ENCODE assay signal across 8 mouse cellular contexts in genomic region chr11:59538387-59538786, GRCm38 (mm10). TPM values are rescaled to one million over a fixed set of nuclear protein-coding genes. Genes with fewer than 3 reads are reported as not detected.
DNase-seq lines count a peak whose midpoint lies in the region; ATAC-seq and TF ChIP-seq lines count a peak whose summit lies in the region.
"Had no signal": no experiment of that assay in that cellular context is flagged by ENCODE, and none has a peak within 500 bp of the region (broad histone marks: within the 10 kb centered on the region; RNA-seq: fewer than 3 reads in every experiment).

No protein-coding gene starts in this region.

- no peaks in the 10 kb centered on the region for H3K9me3 ChIP-seq in neural tube, embryonic 11.5 days (ENCODE audit: control insufficient read depth, low read length)
- no peaks in the 10 kb centered on the region for H3K9me3 ChIP-seq in heart, postnatal 0 days (replicated peaks; ENCODE audit: control insufficient read depth, low read length)

- H3K27ac ChIP-seq in neural tube, embryonic 11.5 days (ENCODE audit: low read depth, low read length) = no peak overlapping the region
- H3K27ac ChIP-seq in bone marrow macrophage, adult 2 months (ENCODE audit: insufficient read depth, low read depth, low read length) = peak overlapping the region; percentile 90
- no peak overlapping the region for H3K27ac ChIP-seq in heart, postnatal 0 days (ENCODE audit: low read depth)
- peak overlapping the region; percentile 99 for H3K27ac ChIP-seq in macrophage

- peaks cover 5% of the 10 kb centered on the region for H3K79me2 ChIP-seq in macrophage (ENCODE audit: inconsistent target)

- peak; percentile 51; the same call in 1 of the 2 replicates for TF ChIP-seq CTCF in bone marrow macrophage, adult 2 months (IDR thresholded peaks at IDR 0.05; ENCODE audit: low read depth, low read length)
- TF ChIP-seq CTCF in heart, postnatal 0 days (IDR thresholded peaks at IDR 0.05; ENCODE audit: low read depth) = 0 out of 2 replicates have a peak, but pooled peaks have one; percentile 1

- no peak for ATAC-seq in neural tube, embryonic 11.5 days (ENCODE audit: insufficient read depth, low FRiP score, low TSS enrichment)
- ATAC-seq in heart, postnatal 0 days (ENCODE audit: insufficient read depth, low read depth) = no peak

- TF ChIP-seq POLR2A in bone marrow macrophage, adult 2 months (IDR thresholded peaks at IDR 0.05; ENCODE audit: borderline replicate concordance, low read depth, low read length) = no peak

- no peak overlapping the region for H3K4me3 ChIP-seq in neural tube, embryonic 11.5 days (ENCODE audit: low read depth, low read length)
- no peak overlapping the region for H3K4me3 ChIP-seq in bone marrow macrophage, adult 2 months (ENCODE audit: insufficient read depth, low read length)
- H3K4me3 ChIP-seq in heart, postnatal 0 days (ENCODE audit: low read depth, low read length) = no peak overlapping the region
- no peak overlapping the region for H3K4me3 ChIP-seq in macrophage (ENCODE audit: inconsistent target)

- TF ChIP-seq EP300 in heart, postnatal 0 days (IDR thresholded peaks at IDR 0.05; ENCODE audit: low read depth) = no peak

- no peaks in the 10 kb centered on the region for H3K36me3 ChIP-seq in neural tube, embryonic 11.5 days (ENCODE audit: control insufficient read depth, insufficient read depth, low read length)
- no peaks in the 10 kb centered on the region for H3K36me3 ChIP-seq in heart, postnatal 0 days (replicated peaks; ENCODE audit: control insufficient read depth, insufficient read depth, low read length)
- no peaks in the 10 kb centered on the region for H3K36me3 ChIP-seq in macrophage (ENCODE audit: inconsistent target)

- no peaks in the 10 kb centered on the region for H3K4me1 ChIP-seq in neural tube, embryonic 11.5 days (ENCODE audit: control insufficient read depth, insufficient read depth, low read length)
- peaks cover 67% of the 10 kb centered on the region for H3K4me1 ChIP-seq in bone marrow macrophage, adult 2 months (ENCODE audit: control insufficient read depth, insufficient read depth, low read length)
- 0 out of 2 replicates have a peak, but pooled peaks cover 4% of the 10 kb centered on the region for H3K4me1 ChIP-seq in heart, postnatal 0 days (ENCODE audit: control insufficient read depth, insufficient read depth)

- H3K9ac ChIP-seq in neural tube, embryonic 11.5 days (ENCODE audit: low read length) = no peak overlapping the region
- no peak overlapping the region for H3K9ac ChIP-seq in heart, postnatal 0 days (replicated peaks; ENCODE audit: low read depth, low read length)

- H3K27me3 ChIP-seq in neural tube, embryonic 11.5 days (ENCODE audit: control insufficient read depth, insufficient read depth, low read length) = no peaks in the 10 kb centered on the region
- no peaks in the 10 kb centered on the region for H3K27me3 ChIP-seq in heart, postnatal 0 days (ENCODE audit: control insufficient read depth, insufficient read depth, low read length)

- no peak overlapping the region for H3K4me2 ChIP-seq in neural tube, embryonic 11.5 days (ENCODE audit: low read depth)
- H3K4me2 ChIP-seq in heart, postnatal 0 days (ENCODE audit: low read depth, low read length) = no peak overlapping the region

- WGBS in neural tube, embryonic 11.5 days = 45% methylated on average over 11 of the region's 11 CpGs
- 40% methylated on average over 11 of the region's 11 CpGs for WGBS in heart, postnatal 0 days
- 11% methylated on average over 11 of the region's 11 CpGs for WGBS in macrophage (ENCODE audit: missing documents)

- DNase-seq in neural tube, embryonic 11.5 days (ENCODE audit: low spot score) = peak; percentile 27
- no peak for DNase-seq in neural tube, embryonic 10.5 days (ENCODE audit: extremely low spot score, low spot score)
- DNase-seq in heart, postnatal 0 days (ENCODE audit: low spot score) = no peak
- DNase-seq in layer of hippocampus, adult 18-20 months (ENCODE audit: low spot score in 2 of 2) = peak; percentile 19 to 44
- peak; percentile 34 for DNase-seq in testis, postnatal 14 days (ENCODE audit: low spot score)

RNA-seq across cellular contexts. Expression of gene Nlrp3, which starts 3.0 kb away (rescaled TPM):
- 0.11 and 0.14 TPM in 2 replicates for polyA plus RNA-seq in neural tube, embryonic 11.5 days (2014; fragmentation: Nextera tagmentation; extraction: Ambion mirVana)
- 50.6 and 52.3 TPM in 2 replicates for polyA plus RNA-seq in bone marrow macrophage, adult 2 months (2012; ENCODE audit: insufficient read depth, insufficient read length, missing spikeins)
- total RNA-seq in heart, postnatal 0 days (2014; rRNA removed; ENCODE audit: low replicate concordance) = 0.11 and 0.15 TPM in 2 replicates
- polyA plus RNA-seq in heart, postnatal 0 days (2015; fragmentation: Nextera tagmentation; extraction: Ambion mirVana) = 0.18 and 0.25 TPM in 2 replicates
- under 1 TPM; 0.79 to 0.92 TPM for total RNA-seq in layer of hippocampus, adult 18-20 months (2021)
- total RNA-seq in macrophage (2018; cell fraction: chromatin; rRNA removed) = 1,000 to 10,000 TPM in 11 of 26 experiments, 100 to 1,000 TPM in 14, 10 to 100 TPM in 1; 75.9 to 3,830 (median 872) TPM
- 100 to 1,000 TPM in 12 of 26 experiments, 10 to 100 TPM in 14; 22.4 to 664 (median 78.7) TPM for total RNA-seq in macrophage (2018; cell fraction: cytosol; rRNA removed)
- 1,000 to 10,000 TPM in 7 of 26 experiments, 100 to 1,000 TPM in 17, 10 to 100 TPM in 2; 53.6 to 2,106 (median 679) TPM for total RNA-seq in macrophage (2018; cell fraction: nucleus; rRNA removed)
- 12.7 to 36.4 TPM (median 25.2 TPM) in 3 replicates for polyA plus RNA-seq in macrophage (2018)

RNA-seq across cellular contexts. Expression of gene Zkscan17, which starts 11.8 kb away (rescaled TPM):
- polyA plus RNA-seq in neural tube, embryonic 11.5 days (2014; fragmentation: Nextera tagmentation; extraction: Ambion mirVana) = 26.0 and 27.9 TPM in 2 replicates
- 20.2 and 24.1 TPM in 2 replicates for polyA plus RNA-seq in bone marrow macrophage, adult 2 months (2012; ENCODE audit: insufficient read depth, insufficient read length, missing spikeins)
- 20.6 and 21.4 TPM in 2 replicates for total RNA-seq in heart, postnatal 0 days (2014; rRNA removed; ENCODE audit: low replicate concordance)
- 8.7 and 10.1 TPM in 2 replicates for polyA plus RNA-seq in heart, postnatal 0 days (2015; fragmentation: Nextera tagmentation; extraction: Ambion mirVana)
- total RNA-seq in layer of hippocampus, adult 18-20 months (2021) = 1 to 10 TPM; 6.5 to 6.6 TPM
- total RNA-seq in macrophage (2018; cell fraction: chromatin; rRNA removed) = 100 to 1,000 TPM in 1 of 26 experiments, 10 to 100 TPM in 25; 26.2 to 124 (median 43.6) TPM
- total RNA-seq in macrophage (2018; cell fraction: cytosol; rRNA removed) = 10 to 100 TPM in 25 of 26 experiments, 1 to 10 TPM in 1; 9.9 to 26.3 (median 16.1) TPM
- 10 to 100 TPM; 14.9 to 66.5 (median 35.2) TPM for total RNA-seq in macrophage (2018; cell fraction: nucleus; rRNA removed)
- polyA plus RNA-seq in macrophage (2018) = 10.8 to 16.3 TPM (median 11.7 TPM) in 3 replicates

RNA-seq across cellular contexts. Expression of gene Olfr222, which starts 37.6 kb away (rescaled TPM):
- polyA plus RNA-seq in neural tube, embryonic 11.5 days (2014; fragmentation: Nextera tagmentation; extraction: Ambion mirVana) = not detected in 2 replicates
- not detected in 2 replicates for polyA plus RNA-seq in bone marrow macrophage, adult 2 months (2012; ENCODE audit: insufficient read depth, insufficient read length, missing spikeins)
- total RNA-seq in heart, postnatal 0 days (2014; rRNA removed; ENCODE audit: low replicate concordance) = not detected in 2 replicates
- not detected in 2 replicates for polyA plus RNA-seq in heart, postnatal 0 days (2015; fragmentation: Nextera tagmentation; extraction: Ambion mirVana)
- total RNA-seq in layer of hippocampus, adult 18-20 months (2021) = not detected
- not detected for total RNA-seq in macrophage (2018; cell fraction: chromatin; rRNA removed)
- total RNA-seq in macrophage (2018; cell fraction: cytosol; rRNA removed) = under 1 TPM in 5 of 26 experiments, not detected in 21; 0.04 to 0.16 (median 0.09) TPM
- under 1 TPM in 2 of 26 experiments, not detected in 24; 0.35 to 0.48 TPM for total RNA-seq in macrophage (2018; cell fraction: nucleus; rRNA removed)
- not detected in 3 replicates for polyA plus RNA-seq in macrophage (2018)
- polyA plus RNA-seq: embryonic facial prominence, embryonic 11.5 days had no signal

RNA-seq across cellular contexts. Expression of gene Olfr223, which starts 54.7 kb away (rescaled TPM):
- polyA plus RNA-seq in neural tube, embryonic 11.5 days (2014; fragmentation: Nextera tagmentation; extraction: Ambion mirVana) = not detected in 2 replicates
- not detected in 2 replicates for polyA plus RNA-seq in bone marrow macrophage, adult 2 months (2012; ENCODE audit: insufficient read depth, insufficient read length, missing spikeins)
- not detected in 2 replicates for total RNA-seq in heart, postnatal 0 days (2014; rRNA removed; ENCODE audit: low replicate concordance)
- not detected in 2 replicates for polyA plus RNA-seq in heart, postnatal 0 days (2015; fragmentation: Nextera tagmentation; extraction: Ambion mirVana)
- not detected for total RNA-seq in layer of hippocampus, adult 18-20 months (2021)
- not detected for total RNA-seq in macrophage (2018; cell fraction: chromatin; rRNA removed)
- total RNA-seq in macrophage (2018; cell fraction: cytosol; rRNA removed) = not detected
- total RNA-seq in macrophage (2018; cell fraction: nucleus; rRNA removed) = not detected
- not detected in 3 replicates for polyA plus RNA-seq in macrophage (2018)
- polyA plus RNA-seq: embryonic facial prominence, embryonic 11.5 days had no signal

Comparison
In these comparisons a context has a peak if more than half of its experiments do, and no peak if none do; other contexts are left out.
1. DNase-seq: peak in neural tube, embryonic 11.5 days (single experiment), layer of hippocampus, adult 18-20 months (2 of 2) and testis, postnatal 14 days (single experiment); none in neural tube, embryonic 10.5 days (single experiment) and heart, postnatal 0 days (single experiment).
2. H3K27ac ChIP-seq: peak in bone marrow macrophage, adult 2 months (single experiment) and macrophage (single experiment); none in neural tube, embryonic 11.5 days (single experiment) and heart, postnatal 0 days (single experiment).
3. RNA of gene Nlrp3, which starts 3.0 kb away (polyA plus RNA-seq): 50.6 to 52.3 TPM in bone marrow macrophage, adult 2 months and 12.7 to 36.4 TPM in macrophage; 0.18 to 0.25 TPM in heart, postnatal 0 days and 0.11 to 0.14 TPM in neural tube, embryonic 11.5 days; every median in the first group is over 10 times any median in the second.